Comparison of ENCODE assay signal across 8 mouse cellular contexts in genomic region chr9:96720510-96721162, GRCm38 (mm10). TPM values are rescaled to one million over a fixed set of nuclear protein-coding genes. Genes with fewer than 3 reads are reported as not detected.
A peak's percentile ranks its signal among the peaks of the same experiment; 100 is the strongest.
DNase-seq lines count a peak whose midpoint lies in the region; ATAC-seq lines count a peak whose summit lies in the region.

No protein-coding gene starts in this region.

- no peak overlapping the region for H3K27ac ChIP-seq in hindbrain, embryonic 12.5 days
- no peak overlapping the region for H3K27ac ChIP-seq in liver, embryonic 15.5 days (replicated peaks)

- no peaks in the 10 kb centered on the region for H3K36me3 ChIP-seq in hindbrain, embryonic 12.5 days
- H3K36me3 ChIP-seq in liver, embryonic 15.5 days (replicated peaks): 0 out of 2 replicates have a peak, but pooled peaks cover 2% of the 10 kb centered on the region

- peaks cover 14% of the 10 kb centered on the region for H3K4me1 ChIP-seq in hindbrain, embryonic 12.5 days
- peaks cover 58% of the 10 kb centered on the region for H3K4me1 ChIP-seq in liver, embryonic 15.5 days (replicated peaks)

- H3K9me3 ChIP-seq in hindbrain, embryonic 12.5 days (replicated peaks): no peaks in the 10 kb centered on the region
- H3K9me3 ChIP-seq in liver, embryonic 15.5 days (replicated peaks): no peaks in the 10 kb centered on the region

- H3K4me2 ChIP-seq in hindbrain, embryonic 12.5 days (replicated peaks): peak overlapping the region; percentile 67; the same call in 1 of the 2 replicates
- peak overlapping the region; percentile 81 for H3K4me2 ChIP-seq in liver, embryonic 15.5 days

- no peak for ATAC-seq in hindbrain, embryonic 12.5 days (ENCODE audit: low FRiP score)
- no peak for ATAC-seq in liver, embryonic 15.5 days (ENCODE audit: insufficient read depth)
- no peak for ATAC-seq in activated CD4-positive, CD25-positive, alpha-beta regulatory T cell, adult 4 months

- no peak overlapping the region for H3K4me3 ChIP-seq in hindbrain, embryonic 12.5 days
- peak overlapping the region; percentile 84 for H3K4me3 ChIP-seq in liver, embryonic 15.5 days (replicated peaks)

- no peaks in the 10 kb centered on the region for H3K27me3 ChIP-seq in hindbrain, embryonic 12.5 days
- H3K27me3 ChIP-seq in liver, embryonic 15.5 days: no peaks in the 10 kb centered on the region

- DNase-seq in heart, adult 18-20 months: peak; percentile 26 to 57
- no peak for DNase-seq in heart, adult 9 months (ENCODE audit: low spot score in 2 of 2)
- DNase-seq in MEL-GATA-1-ER (ENCODE audit: extremely low read depth, low read depth): peak; percentile 34
- no peak for DNase-seq in retina, embryonic 14.5 days (ENCODE audit: low spot score)
- DNase-seq in layer of hippocampus, postnatal 36 days: no peak

- no peak overlapping the region for H3K9ac ChIP-seq in hindbrain, embryonic 12.5 days
- peak overlapping the region; percentile 81; the same call in 1 of the 2 replicates for H3K9ac ChIP-seq in liver, embryonic 15.5 days

- 75% methylated on average over 11 of the region's 11 CpGs for WGBS in hindbrain, embryonic 12.5 days
- WGBS in liver, embryonic 15.5 days (ENCODE audit: insufficient replicate concordance): 58% methylated on average over 11 of the region's 11 CpGs

RNA-seq across cellular contexts. Expression of gene Zbtb38, which starts 32.0 kb away (rescaled TPM):
- 10 to 100 TPM; 34.7 to 42.9 TPM for total RNA-seq in heart, adult 18-20 months (2021)
- 18.0 and 20.0 TPM in 2 replicates for polyA plus RNA-seq in hindbrain, embryonic 12.5 days (2016; fragmentation: Nextera tagmentation; extraction: Ambion mirVana)
- polyA plus RNA-seq in liver, embryonic 15.5 days (2015; fragmentation: Nextera tagmentation; extraction: Ambion mirVana): 5.3 and 5.9 TPM in 2 replicates
- polyA plus RNA-seq in activated CD4-positive, CD25-positive, alpha-beta regulatory T cell, adult 4 months (2017; shearing (Covaris generic)): 10 to 100 TPM; 59.9 to 61.4 TPM
- 10 to 100 TPM; 56.4 to 63.4 TPM for total RNA-seq in layer of hippocampus, postnatal 36 days (2021)

Comparison
In these comparisons a context has a peak if more than half of its experiments do, and no peak if none do; other contexts are left out.
1. DNase-seq: peak in heart, adult 18-20 months (2 of 2) and MEL-GATA-1-ER (single experiment); none in heart, adult 9 months (0 of 2), retina, embryonic 14.5 days (single experiment) and layer of hippocampus, postnatal 36 days (0 of 2).